Mouse (Mus musculus) bone marrow, adult 2 months (tissue): ENCODE data around the gene Smim12. TPM values are rescaled to one million over a fixed set of nuclear protein-coding genes. Genes with fewer than 3 reads are reported as not detected.
A peak's percentile ranks its signal among the peaks of the same experiment; 100 is the strongest.

Experiments
- H3K27ac ChIP-seq: fragments of 200-500 bp; 2 replicates; pipeline ENCODE4 v1.5.1; 2012; ENCODE audit warnings: low read depth, mild to moderate bottlenecking, control low read depth, inconsistent platforms, low read length; ENCODE audit not compliant: control insufficient read depth, poor library complexity, insufficient read depth
- H3K4me1 ChIP-seq: fragments of 200-500 bp; 2 replicates; pipeline ENCODE4 v1.6.1; 2011; ENCODE audit warnings: low read length; ENCODE audit not compliant: control insufficient read depth, insufficient read depth
- H3K4me3 ChIP-seq: fragments of 200-500 bp; replicated peaks from 2 replicates; pipeline ENCODE3; 2011; ENCODE audit warnings: mild to moderate bottlenecking, low read depth, low read length, control low read depth; ENCODE audit not compliant: control insufficient read depth
- CTCF ChIP-seq: fragments of 200-500 bp; IDR thresholded peaks from 2 replicates; pipeline ENCODE4 v1.5.1; 2011; ENCODE audit warnings: low read length, control low read depth; ENCODE audit not compliant: control insufficient read depth, insufficient read depth
- POLR2A ChIP-seq: fragments of 200-500 bp; IDR thresholded peaks from 2 replicates; pipeline ENCODE4 v1.6.1; 2011; ENCODE audit warnings: low read depth, mild to moderate bottlenecking, control low read depth, low read length, borderline replicate concordance; ENCODE audit not compliant: control insufficient read depth
- WGBS: fragments of 180-500 bp; shearing (Covaris S2); methylation state at CpG from one replicate; pipeline ENCODE4 v1.1.7; 2018; 5-methylcytosine and 5-hydroxymethylcytosine counted together
- polyA plus RNA-seq: library from polyadenylated mRNA; stranded (reverse); fragments of >200 nt; gene quantifications from 2 replicates; pipeline ENCODE4 v1.2.4, GENCODE M21; 2011; ENCODE audit warnings: low replicate concordance; ENCODE audit not compliant: missing spikeins, insufficient read depth, insufficient read length

Gene Smim12
- polyA plus RNA-seq, 1 experiment = 20.5 TPM

DNA sequence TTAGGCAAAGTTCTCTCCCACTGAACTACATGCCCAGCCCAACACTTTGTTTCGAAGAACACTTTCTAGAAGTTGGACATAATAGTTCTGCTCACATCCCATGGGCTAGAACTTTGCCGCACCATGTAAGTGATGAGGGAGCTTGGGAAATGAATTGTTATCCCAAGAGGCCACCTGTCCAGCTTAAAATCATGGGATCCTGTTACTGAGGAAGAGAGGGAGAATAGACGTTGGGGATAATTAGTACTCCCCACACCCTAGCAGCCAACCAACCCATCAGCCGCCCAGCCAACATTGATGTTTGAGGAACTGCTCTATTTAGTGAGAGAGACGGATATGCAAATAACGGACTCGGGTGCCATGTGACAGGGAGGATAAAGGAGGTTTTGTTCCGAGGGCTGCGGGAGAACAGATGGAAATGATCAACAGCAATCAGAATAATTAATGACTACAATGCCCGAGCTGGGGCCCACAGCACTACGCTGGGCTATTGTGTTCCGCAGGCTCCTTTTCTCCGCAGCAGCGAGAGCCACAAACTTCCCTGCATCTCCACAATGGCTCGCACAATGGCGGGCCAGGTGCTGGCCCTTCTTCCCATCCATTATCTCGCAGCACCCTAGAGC, 16.4 kb upstream of the Smim12 start:
- H3K4me3 ChIP-seq = no peak overlapping the region
- no peak overlapping the region for H3K27ac ChIP-seq
- TF ChIP-seq CTCF = no peak
- no peak for TF ChIP-seq POLR2A
- WGBS = 28% methylated on average over 17 of the region's 17 CpGs
- no peaks in the 10 kb centered on the region for H3K4me1 ChIP-seq

DNA sequence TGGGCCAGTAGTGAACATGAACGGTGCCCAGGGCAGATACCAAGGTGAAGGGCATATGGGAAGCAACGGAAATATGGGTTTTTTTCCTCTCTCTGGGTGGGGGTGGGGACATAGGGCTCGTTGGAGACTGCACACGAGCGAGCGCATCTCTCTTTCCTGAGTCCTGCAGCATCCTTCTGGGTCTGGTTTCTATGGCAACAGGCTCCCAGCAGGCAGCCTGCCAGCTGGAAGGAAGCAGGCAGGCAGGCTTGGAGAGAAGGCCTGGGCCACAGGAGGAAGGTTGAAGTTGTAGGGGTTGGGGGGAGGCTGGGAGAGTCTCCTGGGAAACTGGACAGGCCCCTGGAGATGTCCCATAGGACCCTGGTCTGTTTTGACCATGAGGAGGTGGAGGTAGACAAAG, 11.6 kb upstream of the Smim12 start:
- TF ChIP-seq CTCF (no peak), POLR2A (no peak)
- H3K4me3 ChIP-seq = no peak overlapping the region
- no peak overlapping the region for H3K27ac ChIP-seq
- WGBS = 47% methylated on average over 6 of the region's 6 CpGs
- H3K4me1 ChIP-seq = no peaks in the 10 kb centered on the region; the same call in 1 of the 2 replicates

DNA sequence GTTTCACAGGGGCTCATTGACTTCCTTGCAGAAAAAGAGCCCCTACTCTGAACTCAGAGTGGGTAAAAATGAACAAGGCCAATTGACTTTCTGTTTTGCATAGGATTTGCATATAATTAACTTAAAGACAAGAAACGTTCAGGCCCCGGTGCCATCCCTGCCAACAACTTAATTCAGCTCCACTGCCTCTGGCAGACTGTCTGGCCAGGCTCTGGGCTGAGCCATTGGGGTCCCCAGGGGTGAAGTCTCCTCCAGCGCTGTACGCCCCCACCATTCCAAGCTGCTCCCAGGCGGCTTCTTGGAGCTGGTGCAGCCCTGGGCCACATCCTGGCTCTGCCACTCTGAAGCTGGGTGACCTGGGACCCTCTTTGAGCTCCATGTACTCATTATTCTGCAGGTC, 11.0 kb upstream of the Smim12 start:
- no peak overlapping the region for H3K4me3 ChIP-seq
- H3K4me1 ChIP-seq = no peaks in the 10 kb centered on the region; the same call in 1 of the 2 replicates
- TF ChIP-seq POLR2A (no peak), CTCF (no peak)
- H3K27ac ChIP-seq = no peak overlapping the region
- WGBS = 65% methylated on average over 5 of the region's 5 CpGs

DNA sequence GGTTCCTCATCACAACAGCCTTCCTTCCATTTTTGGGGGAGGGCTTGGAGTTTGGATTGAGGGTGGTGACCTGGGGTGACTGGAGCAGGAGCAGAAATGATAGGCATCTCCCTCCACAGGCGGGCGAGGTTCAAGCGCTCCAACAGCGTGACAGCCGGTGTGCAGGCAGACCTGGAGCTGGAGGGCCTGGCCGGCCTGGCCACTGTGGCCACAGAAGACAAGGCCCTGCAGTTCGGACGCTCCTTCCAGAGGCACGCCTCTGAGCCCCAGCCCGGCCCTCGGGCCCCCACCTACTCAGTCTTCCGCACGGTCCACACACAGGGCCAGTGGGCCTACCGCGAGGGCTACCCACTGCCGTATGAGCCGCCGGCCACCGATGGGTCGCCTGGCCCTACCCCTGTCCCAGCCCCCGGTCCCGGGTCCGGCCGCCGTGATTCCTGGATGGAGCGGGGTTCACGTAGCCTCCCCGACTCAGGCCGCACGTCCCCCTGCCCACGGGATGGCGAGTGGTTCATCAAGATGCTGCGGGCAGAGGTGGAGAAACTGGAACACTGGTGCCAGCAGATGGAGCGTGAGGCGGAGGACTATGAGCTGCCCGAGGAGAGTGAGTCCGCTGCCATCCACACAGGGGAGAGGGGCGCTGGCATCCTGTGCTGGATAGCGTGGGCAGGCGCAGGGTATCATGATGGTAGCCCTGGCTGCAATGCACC, 10.0 kb upstream of the Smim12 start:
- no peak for TF ChIP-seq CTCF
- TF ChIP-seq POLR2A = no peak
- H3K4me1 ChIP-seq = no peaks in the 10 kb centered on the region; the same call in 1 of the 2 replicates
- 84% methylated on average over 40 of the region's 40 CpGs for WGBS
- no peak overlapping the region for H3K4me3 ChIP-seq
- H3K27ac ChIP-seq = no peak overlapping the region

DNA sequence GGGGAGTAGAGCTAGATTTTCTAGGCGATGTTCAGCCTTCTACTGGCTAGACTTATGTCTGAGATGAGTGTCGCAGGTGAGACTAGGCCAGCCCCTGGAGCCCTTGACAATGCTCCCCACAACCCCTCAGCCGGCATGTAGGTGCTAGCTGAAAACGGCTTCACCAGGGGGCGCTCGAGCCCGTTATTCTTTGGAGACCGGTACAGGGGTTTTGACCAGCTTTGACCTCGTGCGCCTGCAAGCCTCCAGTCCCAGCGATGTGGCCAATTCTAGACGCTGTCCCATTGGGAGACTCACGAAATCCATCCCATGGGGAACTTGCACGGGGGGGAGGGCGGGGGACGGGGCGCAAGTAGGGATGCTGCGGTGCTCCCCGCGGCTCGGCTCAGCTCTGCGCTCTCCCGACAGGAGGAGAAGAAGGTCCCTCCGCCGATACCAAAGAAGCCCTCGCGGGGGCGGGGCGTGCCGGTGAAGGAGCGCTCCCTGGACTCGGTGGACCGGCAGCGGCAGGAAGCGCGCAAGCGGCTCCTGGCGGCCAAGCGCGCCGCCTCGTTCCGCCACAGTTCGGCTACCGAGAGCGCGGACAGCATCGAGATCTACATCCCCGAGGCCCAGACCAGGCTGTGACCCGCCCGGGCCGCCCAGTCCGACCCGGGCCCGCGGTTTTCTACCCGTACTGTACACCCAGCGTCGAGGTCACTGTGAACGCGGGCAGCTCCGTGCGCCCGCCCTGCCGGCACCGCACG, 7.7 kb upstream of the Smim12 start:
- Histone ChIP-seq H3K4me1 (no peaks in the 10 kb centered on the region; the same call in 1 of the 2 replicates), H3K4me3 (peak overlapping the region; percentile 45), H3K27ac (no peak overlapping the region; the same call in 1 of the 2 replicates)
- TF ChIP-seq CTCF (peak; percentile 75), POLR2A (peak; percentile 35; the same call in 1 of the 2 replicates)
- under 1% methylated on average over 67 of the region's 67 CpGs for WGBS

DNA sequence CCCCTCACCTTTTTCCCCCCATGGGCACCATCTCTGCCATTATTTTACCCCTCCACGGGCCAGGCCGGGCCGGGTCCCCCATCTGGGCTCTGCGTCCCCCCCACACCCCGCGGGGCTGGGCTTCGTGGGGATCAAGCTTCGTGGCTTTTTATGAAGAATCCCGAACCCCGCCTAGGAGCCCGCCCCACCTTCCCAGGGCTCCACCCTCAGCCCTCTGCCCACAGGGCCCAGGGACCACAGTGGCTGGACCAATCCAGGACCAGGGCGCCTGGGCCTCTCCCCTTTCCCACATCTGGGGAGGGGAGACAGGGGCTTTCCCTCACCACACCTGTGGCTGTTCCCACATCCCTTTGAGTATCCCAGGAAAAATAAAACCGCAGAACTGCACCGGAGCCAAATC, 7.0 kb upstream of the Smim12 start:
- no peak overlapping the region for H3K4me3 ChIP-seq
- H3K27ac ChIP-seq = no peak overlapping the region
- no peaks in the 10 kb centered on the region; the same call in 1 of the 2 replicates for H3K4me1 ChIP-seq
- 12% methylated on average over 14 of the region's 14 CpGs for whole genome bisulfite sequencing
- TF ChIP-seq POLR2A (no peak), CTCF (no peak)

DNA sequence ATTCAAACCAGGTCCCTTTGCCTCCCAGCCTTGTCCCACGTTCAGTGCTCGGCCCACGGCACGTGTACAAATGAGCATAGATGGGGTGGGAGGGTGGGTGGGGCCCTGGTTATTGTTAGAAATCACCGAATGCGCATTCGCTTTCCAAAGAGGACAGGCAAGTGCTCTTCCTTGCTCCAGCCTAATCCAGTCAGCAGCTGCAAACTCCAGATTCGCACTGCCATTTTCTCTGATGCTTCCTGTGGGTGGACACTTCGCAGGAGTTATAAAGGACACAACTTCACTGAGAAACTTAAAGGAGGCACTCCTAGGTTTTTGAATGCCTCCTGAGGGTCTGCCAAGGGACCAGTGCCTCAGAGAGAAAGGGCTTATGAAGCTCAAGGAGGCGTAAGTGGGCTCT, 6.3 kb upstream of the Smim12 start:
- no peak overlapping the region for H3K27ac ChIP-seq
- no peak for TF ChIP-seq CTCF
- TF ChIP-seq POLR2A = no peak
- H3K4me1 ChIP-seq = no peaks in the 10 kb centered on the region; the same call in 1 of the 2 replicates
- H3K4me3 ChIP-seq = no peak overlapping the region
- 71% methylated on average over 10 of the region's 10 CpGs for WGBS

DNA sequence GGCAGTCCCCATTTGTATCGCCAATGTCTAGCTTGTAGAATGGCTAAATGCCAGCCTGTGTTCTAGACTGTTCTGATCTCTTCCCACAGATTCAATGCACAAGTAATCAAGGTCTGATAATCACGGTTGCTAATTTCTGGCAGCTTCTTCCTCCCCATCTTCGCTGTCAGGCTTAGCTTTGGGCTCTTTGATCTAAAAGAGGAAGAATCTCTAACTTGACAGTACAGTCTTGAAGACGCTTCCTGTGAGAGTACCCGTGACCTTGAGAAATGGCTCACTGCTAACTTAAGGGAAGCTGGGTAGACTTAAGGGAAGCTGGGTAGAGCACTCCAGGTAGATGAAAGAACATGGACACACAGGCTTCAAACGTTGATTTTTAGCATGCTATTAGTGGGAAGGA, 888 bp upstream of the Smim12 start:
- Histone ChIP-seq H3K27ac (peak overlapping the region; percentile 13; the same call in 1 of the 2 replicates), H3K4me3 (no peak overlapping the region), H3K4me1 (no peaks in the 10 kb centered on the region; the same call in 1 of the 2 replicates)
- TF ChIP-seq CTCF = no peak
- no peak for TF ChIP-seq POLR2A
- 9% methylated on average over 6 of the region's 6 CpGs for WGBS
